Mouse (Mus musculus): ENCODE data around the gene Tjp2.

Gene Tjp2

GRCm38 (mm10) chr19:24180415-24180814 lies 44.4 kb downstream of the Tjp2 start:
- no peak for DNase-seq (ENCODE audit: low read depth, low spot score)

- DNase-seq (ENCODE audit: low read depth, low spot score), result no peak
These were observed 46.7 kb downstream of the Tjp2 start for GRCm38 (mm10) chr19:24178086-24178485.

- DNase-seq (ENCODE audit: low read depth, low spot score), result no peak
These were observed 48.1 kb downstream of the Tjp2 start for GRCm38 (mm10) chr19:24176692-24177091.

- peak; percentile 16 for DNase-seq (ENCODE audit: low read depth, low spot score)
These were observed 49.9 kb downstream of the Tjp2 start for GRCm38 (mm10) chr19:24174896-24175295.

- peak; percentile 84 for DNase-seq (ENCODE audit: low read depth, low spot score)
These were observed 51.0 kb downstream of the Tjp2 start for GRCm38 (mm10) chr19:24173608-24174523.

- DNase-seq (ENCODE audit: low read depth, low spot score), result no peak
These were observed 51.8 kb downstream of the Tjp2 start for GRCm38 (mm10) chr19:24173020-24173419.

GRCm38 (mm10) chr19:24168531-24168930 lies 56.3 kb downstream of the Tjp2 start:
- DNase-seq (ENCODE audit: low read depth, low spot score), result no peak

- no peak for DNase-seq (ENCODE audit: low read depth, low spot score)
These were observed 58.2 kb downstream of the Tjp2 start for GRCm38 (mm10) chr19:24166516-24167091.

- DNase-seq (ENCODE audit: low read depth, low spot score), result no peak
These were observed 60.9 kb downstream of the Tjp2 start for GRCm38 (mm10) chr19:24163974-24164373.

GRCm38 (mm10) chr19:24160460-24160859 lies 64.4 kb downstream of the Tjp2 start:
- DNase-seq (ENCODE audit: low read depth, low spot score), result no peak

- no peak for DNase-seq (ENCODE audit: low read depth, low spot score)
These were observed 65.1 kb downstream of the Tjp2 start for GRCm38 (mm10) chr19:24159751-24160150.

- no peak for DNase-seq (ENCODE audit: low read depth, low spot score)
These were observed 65.5 kb downstream of the Tjp2 start for GRCm38 (mm10) chr19:24159334-24159733.

GRCm38 (mm10) chr19:24156067-24156455 lies 68.8 kb downstream of the Tjp2 start:
- DNase-seq (ENCODE audit: low read depth, low spot score), result peak; percentile 16

GRCm38 (mm10) chr19:24155395-24156066 lies 69.3 kb downstream of the Tjp2 start:
- DNase-seq (ENCODE audit: low read depth, low spot score), result no peak

GRCm38 (mm10) chr19:24153266-24154023 lies 71.4 kb downstream of the Tjp2 start:
- DNase-seq (ENCODE audit: low read depth, low spot score), result peak; percentile 52

GRCm38 (mm10) chr19:24144009-24144408 lies 80.8 kb downstream of the Tjp2 start:
- DNase-seq (ENCODE audit: low read depth, low spot score), result no peak

- DNase-seq (ENCODE audit: low read depth, low spot score), result no peak
These were observed 82.2 kb downstream of the Tjp2 start for GRCm38 (mm10) chr19:24142621-24143061.

- DNase-seq (ENCODE audit: low read depth, low spot score), result no peak
These were observed 84.5 kb downstream of the Tjp2 start for GRCm38 (mm10) chr19:24140298-24140697.

- DNase-seq (ENCODE audit: low read depth, low spot score), result no peak
These were observed 87.4 kb downstream of the Tjp2 start for GRCm38 (mm10) chr19:24137392-24137791.

- DNase-seq (ENCODE audit: low read depth, low spot score), result no peak
These were observed 89.8 kb downstream of the Tjp2 start for GRCm38 (mm10) chr19:24134991-24135390.

- no peak for DNase-seq (ENCODE audit: low read depth, low spot score)
These were observed 90.5 kb downstream of the Tjp2 start for GRCm38 (mm10) chr19:24134144-24134911.

Data from A20 (cell line).